Mouse (Mus musculus): ENCODE measurements around the gene Card11. TPM values are rescaled to one million over a fixed set of nuclear protein-coding genes. Genes with fewer than 3 reads are reported as not detected.
A peak's percentile ranks its signal among the peaks of the same experiment; 100 is the strongest.

The Card11 gene
- polyA plus RNA-seq, 1 experiment from 2014 or later, result 0.65 TPM

- no peak for ATAC-seq
- no peaks in the 10 kb centered on the region for H3K27me3 ChIP-seq (replicated peaks)
- H3K4me1 ChIP-seq (replicated peaks), result no peaks in the 10 kb centered on the region
- H3K9me3 ChIP-seq, result no peaks in the 10 kb centered on the region
- H3K4me2 ChIP-seq (replicated peaks), result no peak overlapping the region
- 66% methylated on average over 5 of the region's 5 CpGs for WGBS
- no peak overlapping the region for H3K27ac ChIP-seq
- no peaks in the 10 kb centered on the region for H3K36me3 ChIP-seq
- H3K4me3 ChIP-seq (replicated peaks), result no peak overlapping the region
- no peak overlapping the region for H3K9ac ChIP-seq
Measured at GRCm38 (mm10) chr5:140980783-140981182, 19.6 kb downstream of the Card11 start.

DNA sequence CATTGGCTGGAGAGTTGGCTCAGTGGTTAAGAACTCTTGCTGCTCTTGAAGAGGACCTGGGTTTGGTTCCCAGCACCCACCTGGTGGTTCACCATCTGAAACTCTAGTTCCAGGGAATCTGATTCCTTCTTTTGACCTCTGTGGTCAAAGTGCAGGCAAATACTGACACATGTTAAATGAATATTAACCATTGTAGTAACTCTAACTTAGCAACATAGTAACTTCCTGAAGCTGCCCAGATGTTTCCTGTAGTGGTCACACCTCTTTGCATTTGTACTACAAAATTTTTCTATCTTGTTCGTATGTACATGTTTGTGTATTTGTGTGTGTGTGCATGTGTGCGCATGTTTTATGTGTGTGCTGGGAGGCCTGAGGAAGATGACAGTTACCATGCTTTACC is 20.3 kb downstream of the Card11 start:
- 89% methylated on average over 2 of the region's 2 CpGs for WGBS
- Histone ChIP-seq H3K4me1 (replicated peaks) (no peaks in the 10 kb centered on the region), H3K9ac (no peak overlapping the region), H3K36me3 (no peaks in the 10 kb centered on the region), H3K9me3 (no peaks in the 10 kb centered on the region), H3K4me3 (replicated peaks) (no peak overlapping the region), H3K27ac (no peak overlapping the region), H3K4me2 (replicated peaks) (no peak overlapping the region), H3K27me3 (replicated peaks) (no peaks in the 10 kb centered on the region)
- no peak for ATAC-seq

DNA sequence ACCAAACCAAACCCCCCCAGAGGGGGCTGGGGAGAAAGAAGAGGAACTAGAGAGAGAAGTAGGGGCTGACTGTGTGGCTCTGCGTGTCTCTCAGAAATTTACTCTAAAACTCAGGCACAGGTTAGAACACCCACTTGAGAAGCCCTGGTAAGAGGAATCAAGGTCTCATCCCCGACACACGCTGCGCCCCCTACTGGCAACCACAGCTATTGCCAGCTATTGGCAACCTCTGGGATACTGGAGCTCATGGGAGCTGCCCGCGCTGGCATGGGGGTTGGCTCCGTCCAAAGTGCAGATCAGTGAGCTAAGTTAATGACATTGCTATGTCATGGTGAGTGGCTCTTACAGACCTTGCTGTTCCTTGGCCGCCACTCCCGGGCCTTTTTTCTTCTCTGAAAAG is 37.4 kb downstream of the Card11 start:
- no peaks in the 10 kb centered on the region for H3K9me3 ChIP-seq
- no peak overlapping the region for H3K27ac ChIP-seq
- H3K27me3 ChIP-seq (replicated peaks), result no peaks in the 10 kb centered on the region
- no peak overlapping the region for H3K9ac ChIP-seq
- no peaks in the 10 kb centered on the region for H3K36me3 ChIP-seq
- H3K4me1 ChIP-seq (replicated peaks), result no peaks in the 10 kb centered on the region
- no peak overlapping the region for H3K4me2 ChIP-seq (replicated peaks)
- ATAC-seq, result no peak; the same call in 1 of the 2 replicates
- WGBS, result 48% methylated on average over 9 of the region's 9 CpGs
- no peak overlapping the region for H3K4me3 ChIP-seq (replicated peaks)

DNA sequence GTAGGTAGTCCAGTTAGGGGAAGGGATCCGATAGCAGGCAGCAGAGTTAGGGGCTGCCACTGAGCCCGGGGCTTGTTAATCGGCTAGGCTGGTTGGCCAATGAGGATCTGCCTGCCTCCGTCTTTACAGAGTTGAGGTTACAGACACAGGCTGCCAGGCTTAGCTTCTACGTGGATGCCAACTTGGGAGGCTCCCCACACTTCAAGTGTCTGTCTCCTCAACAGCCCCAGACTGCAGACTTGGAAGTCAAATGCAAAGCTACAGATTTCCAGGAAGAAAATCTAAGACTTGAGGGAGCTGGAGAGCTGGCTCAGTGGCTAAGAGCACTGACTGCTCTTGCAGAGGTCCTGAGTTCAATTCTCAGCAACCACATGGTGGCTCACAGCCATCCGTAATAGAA is 39.6 kb downstream of the Card11 start:
- 79% methylated on average over 6 of the region's 6 CpGs for WGBS
- Histone ChIP-seq H3K9me3 (no peaks in the 10 kb centered on the region), H3K36me3 (no peaks in the 10 kb centered on the region), H3K4me2 (replicated peaks) (no peak overlapping the region), H3K27me3 (replicated peaks) (no peaks in the 10 kb centered on the region), H3K4me1 (replicated peaks) (no peaks in the 10 kb centered on the region), H3K27ac (no peak overlapping the region), H3K4me3 (replicated peaks) (no peak overlapping the region), H3K9ac (no peak overlapping the region)
- ATAC-seq, result no peak

- no peak for ATAC-seq
- WGBS, result 72% methylated on average over 6 of the region's 6 CpGs
- Histone ChIP-seq H3K9ac (no peak overlapping the region), H3K4me1 (replicated peaks) (0 out of 2 replicates have a peak, but pooled peaks cover under 1% of the 10 kb centered on the region), H3K27me3 (replicated peaks) (no peaks in the 10 kb centered on the region), H3K9me3 (no peaks in the 10 kb centered on the region), H3K4me3 (replicated peaks) (no peak overlapping the region), H3K27ac (no peak overlapping the region), H3K4me2 (replicated peaks) (no peak overlapping the region), H3K36me3 (no peaks in the 10 kb centered on the region)
Measured at GRCm38 (mm10) chr5:140959160-140959559, 41.2 kb downstream of the Card11 start.

DNA sequence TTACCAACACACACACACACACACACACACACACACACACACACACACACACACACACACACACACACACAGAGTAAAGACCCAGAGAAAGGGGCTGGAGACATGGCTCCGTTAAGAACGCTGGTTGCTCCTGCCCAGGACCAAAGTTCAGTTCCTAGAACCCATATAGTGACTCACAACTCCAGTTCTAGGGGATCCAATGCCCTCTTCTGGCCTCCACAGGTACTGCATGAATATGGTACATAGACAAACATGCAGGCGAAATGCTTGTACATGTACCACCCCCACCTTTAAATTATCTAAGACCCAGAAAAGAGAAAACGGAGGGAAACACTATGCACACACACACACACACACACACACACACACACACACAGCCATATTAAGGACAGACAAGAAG is 43.3 kb downstream of the Card11 start:
- no peak overlapping the region for H3K27ac ChIP-seq
- no peaks in the 10 kb centered on the region for H3K36me3 ChIP-seq
- H3K4me2 ChIP-seq (replicated peaks), result no peak overlapping the region
- H3K27me3 ChIP-seq (replicated peaks), result no peaks in the 10 kb centered on the region
- H3K4me1 ChIP-seq (replicated peaks), result 0 out of 2 replicates have a peak, but pooled peaks cover 4% of the 10 kb centered on the region
- no peaks in the 10 kb centered on the region for H3K9me3 ChIP-seq
- H3K4me3 ChIP-seq (replicated peaks), result no peak overlapping the region
- WGBS, result 84% methylated on average over 4 of the region's 4 CpGs
- H3K9ac ChIP-seq, result no peak overlapping the region
- ATAC-seq, result no peak

DNA sequence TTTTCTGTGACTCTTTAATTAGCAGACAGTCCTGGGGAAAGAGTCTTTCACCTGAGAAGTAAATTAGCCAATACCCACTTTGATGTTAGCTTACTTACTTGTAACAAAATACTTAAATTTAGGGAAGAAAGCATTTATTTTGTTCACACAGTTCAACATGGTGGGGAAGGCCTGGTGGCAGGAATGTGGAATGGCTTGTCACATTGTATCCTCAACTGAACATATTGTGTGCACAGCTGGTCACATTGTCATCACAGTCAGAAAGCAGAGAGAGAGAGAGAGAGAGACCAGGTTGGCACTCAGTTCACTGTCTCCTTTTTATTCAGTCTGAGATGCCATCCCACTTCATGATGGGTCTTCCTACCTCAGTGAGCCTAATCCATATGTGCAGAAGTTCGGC is 44.7 kb downstream of the Card11 start:
- ATAC-seq, result no peak
- no peaks in the 10 kb centered on the region for H3K9me3 ChIP-seq

DNA sequence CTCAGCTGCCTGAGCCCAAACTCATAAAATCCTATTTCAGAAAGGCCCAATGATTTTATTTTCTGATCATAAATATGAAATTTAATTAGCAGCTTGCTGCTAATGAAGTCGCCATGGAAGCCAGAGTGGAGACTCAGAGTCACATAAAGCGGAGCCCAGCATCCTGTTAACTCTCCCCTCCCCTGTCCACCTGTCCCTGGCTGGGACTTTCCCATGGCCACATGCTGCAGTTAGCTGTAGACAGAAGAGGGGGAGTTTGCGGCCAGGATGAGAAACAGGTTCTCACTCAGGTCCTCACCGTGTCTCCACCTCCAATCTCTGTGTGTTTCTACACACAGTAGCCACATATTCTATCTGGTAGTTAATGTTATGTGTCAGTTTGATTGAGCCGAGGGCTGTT is 48.6 kb downstream of the Card11 start:
- H3K4me1 ChIP-seq (replicated peaks), result 0 out of 2 replicates have a peak, but pooled peaks cover 4% of the 10 kb centered on the region
- WGBS, result 83% methylated on average over 5 of the region's 5 CpGs
- no peak overlapping the region for H3K4me2 ChIP-seq (replicated peaks)
- no peaks in the 10 kb centered on the region for H3K9me3 ChIP-seq
- H3K27me3 ChIP-seq (replicated peaks), result no peaks in the 10 kb centered on the region
- no peaks in the 10 kb centered on the region for H3K36me3 ChIP-seq
- H3K4me3 ChIP-seq (replicated peaks), result no peak overlapping the region
- ATAC-seq, result no peak
- H3K9ac ChIP-seq, result no peak overlapping the region
- no peak overlapping the region for H3K27ac ChIP-seq

More for the DNA sequence above, 44.7 kb downstream of the Card11 start:
- H3K36me3 ChIP-seq, result no peaks in the 10 kb centered on the region
- H3K4me1 ChIP-seq (replicated peaks), result 0 out of 2 replicates have a peak, but pooled peaks cover 4% of the 10 kb centered on the region
- 89% methylated on average over 1 of the region's 1 CpGs for WGBS
- H3K27me3 ChIP-seq (replicated peaks), result no peaks in the 10 kb centered on the region
- H3K4me2 ChIP-seq (replicated peaks), result no peak overlapping the region
- H3K4me3 ChIP-seq (replicated peaks), result no peak overlapping the region
- no peak overlapping the region for H3K9ac ChIP-seq
- H3K27ac ChIP-seq, result no peak overlapping the region

GRCm38 (mm10) chr5:140948009-140948408 is 52.4 kb downstream of the Card11 start:
- no peak overlapping the region for H3K27ac ChIP-seq
- no peak for ATAC-seq
- H3K4me1 ChIP-seq (replicated peaks), result no peaks in the 10 kb centered on the region; the same call in 1 of the 2 replicates
- no peaks in the 10 kb centered on the region for H3K36me3 ChIP-seq
- WGBS, result 63% methylated on average over 10 of the region's 10 CpGs
- no peaks in the 10 kb centered on the region for H3K9me3 ChIP-seq
- H3K9ac ChIP-seq, result no peak overlapping the region
- no peaks in the 10 kb centered on the region for H3K27me3 ChIP-seq (replicated peaks)
- no peak overlapping the region for H3K4me2 ChIP-seq (replicated peaks)
- H3K4me3 ChIP-seq (replicated peaks), result no peak overlapping the region

GRCm38 (mm10) chr5:140946034-140946433 is 54.3 kb downstream of the Card11 start:
- whole genome bisulfite sequencing, result 62% methylated on average over 6 of the region's 6 CpGs
- H3K27ac ChIP-seq, result no peak overlapping the region
- H3K4me3 ChIP-seq (replicated peaks), result no peak overlapping the region
- no peaks in the 10 kb centered on the region; the same call in 1 of the 2 replicates for H3K4me1 ChIP-seq (replicated peaks)
- no peak overlapping the region for H3K9ac ChIP-seq
- ATAC-seq, result peak; percentile 56; the same call in 1 of the 2 replicates
- H3K27me3 ChIP-seq (replicated peaks), result no peaks in the 10 kb centered on the region
- H3K9me3 ChIP-seq, result no peaks in the 10 kb centered on the region
- no peaks in the 10 kb centered on the region for H3K36me3 ChIP-seq
- H3K4me2 ChIP-seq (replicated peaks), result no peak overlapping the region

- no peaks in the 10 kb centered on the region for H3K36me3 ChIP-seq
- H3K27ac ChIP-seq, result no peak overlapping the region
- no peak overlapping the region for H3K4me2 ChIP-seq (replicated peaks)
- ATAC-seq, result no peak
- 72% methylated on average over 18 of the region's 18 CpGs for WGBS
- H3K9ac ChIP-seq, result no peak overlapping the region
- H3K9me3 ChIP-seq, result no peaks in the 10 kb centered on the region
- no peaks in the 10 kb centered on the region for H3K27me3 ChIP-seq (replicated peaks)
- no peaks in the 10 kb centered on the region; the same call in 1 of the 2 replicates for H3K4me1 ChIP-seq (replicated peaks)
- H3K4me3 ChIP-seq (replicated peaks), result no peak overlapping the region
Measured at GRCm38 (mm10) chr5:140944382-140945125, 55.8 kb downstream of the Card11 start.

- no peak overlapping the region for H3K4me3 ChIP-seq (replicated peaks)
- no peak overlapping the region for H3K4me2 ChIP-seq (replicated peaks)
- no peaks in the 10 kb centered on the region for H3K27me3 ChIP-seq (replicated peaks)
- no peaks in the 10 kb centered on the region; the same call in 1 of the 2 replicates for H3K4me1 ChIP-seq (replicated peaks)
- WGBS, result 74% methylated on average over 14 of the region's 14 CpGs
- no peaks in the 10 kb centered on the region for H3K36me3 ChIP-seq
- H3K9me3 ChIP-seq, result no peaks in the 10 kb centered on the region
- H3K27ac ChIP-seq, result no peak overlapping the region
- no peak overlapping the region for H3K9ac ChIP-seq
- ATAC-seq, result no peak
Measured at GRCm38 (mm10) chr5:140940923-140941491, 59.4 kb downstream of the Card11 start.

All from intestine, embryonic 15.5 days (tissue).